Mouse (Mus musculus) cerebellum, adult 8-10 months (tissue): Measurements from ENCODE around the gene Mymx.

ENCODE experiments used
- DNase-seq: peaks from one replicate; pipeline ENCODE4 v3.0.0; 2022

Mymx gene

DNA sequence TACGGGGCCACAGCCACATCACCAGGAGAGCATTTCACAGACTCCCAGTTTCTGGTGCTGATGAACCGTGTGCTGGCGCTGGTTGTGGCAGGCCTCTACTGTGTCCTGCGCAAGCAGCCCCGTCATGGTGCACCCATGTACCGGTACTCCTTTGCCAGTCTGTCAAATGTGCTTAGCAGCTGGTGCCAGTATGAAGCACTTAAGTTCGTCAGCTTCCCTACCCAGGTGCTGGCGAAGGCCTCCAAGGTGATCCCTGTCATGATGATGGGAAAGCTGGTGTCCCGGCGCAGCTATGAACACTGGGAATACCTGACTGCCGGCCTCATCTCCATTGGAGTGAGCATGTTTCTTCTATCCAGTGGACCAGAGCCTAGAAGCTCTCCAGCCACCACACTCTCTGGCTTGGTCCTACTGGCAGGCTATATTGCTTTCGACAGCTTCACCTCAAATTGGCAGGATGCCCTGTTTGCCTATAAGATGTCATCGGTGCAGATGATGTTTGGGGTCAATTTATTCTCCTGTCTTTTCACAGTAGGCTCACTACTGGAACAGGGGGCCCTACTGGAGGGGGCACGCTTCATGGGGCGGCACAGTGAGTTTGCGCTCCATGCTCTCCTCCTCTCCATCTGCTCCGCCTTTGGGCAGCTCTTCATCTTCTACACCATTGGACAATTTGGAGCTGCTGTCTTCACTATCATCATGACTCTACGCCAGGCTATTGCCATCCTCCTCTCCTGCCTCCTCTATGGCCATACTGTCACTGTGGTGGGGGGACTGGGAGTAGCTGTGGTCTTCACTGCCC is 35.3 kb downstream of the Mymx start:
- DNase-seq, result no peak

DNA sequence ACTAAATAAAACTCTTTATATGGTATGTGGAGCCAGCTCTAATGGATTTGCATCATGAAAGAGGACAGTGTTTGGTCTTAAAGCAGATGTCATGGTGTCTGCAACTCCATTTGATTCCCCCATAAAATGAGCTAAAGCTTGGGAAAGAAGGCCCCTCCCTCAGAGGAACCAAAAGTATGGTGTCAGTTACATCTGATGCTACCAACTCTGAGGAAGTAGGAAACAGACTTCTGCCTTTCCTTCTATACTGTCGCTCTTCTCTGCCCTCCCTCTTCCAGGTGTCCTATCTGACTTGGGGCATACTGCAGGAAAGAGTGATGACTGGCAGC is 35.9 kb downstream of the Mymx start:
- no peak for DNase-seq

DNA sequence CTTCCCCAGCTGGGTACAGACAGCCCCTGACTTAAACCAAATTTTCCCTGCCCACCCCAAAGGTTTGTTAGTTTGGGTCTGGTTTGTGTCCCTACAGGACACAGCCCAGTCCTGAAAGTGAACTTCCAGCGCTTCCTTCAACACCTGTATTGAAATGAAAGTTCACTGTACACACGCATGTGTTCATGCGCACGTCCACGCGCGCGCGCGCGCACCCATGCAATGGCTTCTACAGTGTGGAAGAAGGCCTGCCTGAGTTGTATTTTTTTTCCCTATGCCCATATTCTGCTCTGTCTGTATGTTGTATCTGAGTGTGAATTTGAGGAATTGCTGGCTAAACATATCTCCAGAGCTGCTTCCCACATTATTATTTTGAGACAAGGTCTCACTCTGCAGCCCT is 36.8 kb downstream of the Mymx start:
- DNase-seq, result no peak

DNA sequence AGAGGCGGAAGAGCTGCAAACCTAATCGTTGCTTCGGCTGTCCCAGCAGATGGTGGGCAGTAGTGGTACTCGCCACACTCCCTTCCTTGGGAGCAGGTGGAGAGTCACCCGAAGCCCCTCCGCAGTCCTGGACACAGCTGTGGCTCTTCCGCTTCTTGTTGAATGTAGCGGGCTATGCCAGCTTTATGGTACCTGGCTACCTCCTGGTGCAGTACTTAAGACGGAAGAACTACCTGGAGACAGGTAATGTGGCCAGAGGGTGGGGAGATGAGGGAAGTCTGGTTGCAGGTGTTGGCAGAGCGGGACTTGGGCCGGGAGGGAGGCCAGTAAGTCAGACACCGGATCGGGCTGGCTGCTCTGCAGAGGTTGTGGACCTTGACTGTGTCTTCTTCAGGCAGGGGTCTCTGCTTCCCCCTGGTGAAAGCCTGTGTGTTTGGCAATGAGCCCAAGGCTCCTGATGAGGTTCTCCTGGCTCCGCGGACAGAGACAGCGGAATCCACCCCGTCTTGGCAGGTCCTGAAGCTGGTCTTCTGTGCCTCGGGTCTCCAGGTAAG is 37.3 kb downstream of the Mymx start:
- no peak for DNase-seq

DNA sequence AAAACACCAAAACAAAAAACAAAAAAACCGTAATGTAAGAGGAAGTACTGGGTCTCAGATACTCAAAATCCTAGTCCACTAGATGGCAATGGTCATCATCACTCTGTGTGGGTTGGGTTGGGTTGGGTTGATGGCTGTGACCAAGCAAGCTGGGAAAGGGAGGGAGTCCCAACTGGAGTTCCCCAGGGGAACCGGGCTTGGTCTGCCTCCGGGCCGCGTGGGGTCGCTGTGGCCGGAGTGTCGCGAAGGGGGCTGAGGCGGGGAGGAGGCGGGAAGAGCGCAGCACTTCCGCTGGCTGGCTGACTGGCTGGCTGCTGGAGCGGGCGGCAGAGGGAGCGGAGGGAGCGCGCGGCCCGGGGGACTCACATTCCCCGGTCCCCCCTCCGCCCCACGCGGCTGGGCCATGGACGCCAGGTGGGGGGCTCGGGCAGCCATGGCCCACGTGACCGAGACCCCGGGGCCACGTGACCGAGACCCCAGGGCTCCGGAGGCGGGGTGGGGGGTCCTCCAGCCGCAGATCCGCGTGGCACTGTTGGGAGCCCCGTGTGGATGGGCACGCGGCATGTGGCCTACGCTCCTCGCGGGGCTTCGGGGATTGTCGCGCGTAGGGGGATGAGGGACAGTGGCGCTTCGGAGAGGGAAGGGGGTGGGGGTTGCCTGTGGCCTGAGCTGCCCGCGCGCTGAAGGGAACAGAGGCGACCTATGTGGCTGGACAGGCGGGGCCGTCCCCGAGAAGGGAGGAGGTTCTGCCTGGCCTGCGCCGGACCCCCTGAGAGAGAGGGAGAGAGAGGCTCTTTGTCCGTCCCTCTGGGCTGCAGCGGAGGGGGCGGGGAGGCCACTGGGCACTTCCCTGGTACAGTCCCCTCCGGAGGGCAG is 38.0 kb downstream of the Mymx start, which contains the start of gene Slc35b2:
TSS of gene Slc35b2 (plus strand) at position 220 of the 876 bp plus-strand sequence.
- peak; percentile 91 for DNase-seq

DNA sequence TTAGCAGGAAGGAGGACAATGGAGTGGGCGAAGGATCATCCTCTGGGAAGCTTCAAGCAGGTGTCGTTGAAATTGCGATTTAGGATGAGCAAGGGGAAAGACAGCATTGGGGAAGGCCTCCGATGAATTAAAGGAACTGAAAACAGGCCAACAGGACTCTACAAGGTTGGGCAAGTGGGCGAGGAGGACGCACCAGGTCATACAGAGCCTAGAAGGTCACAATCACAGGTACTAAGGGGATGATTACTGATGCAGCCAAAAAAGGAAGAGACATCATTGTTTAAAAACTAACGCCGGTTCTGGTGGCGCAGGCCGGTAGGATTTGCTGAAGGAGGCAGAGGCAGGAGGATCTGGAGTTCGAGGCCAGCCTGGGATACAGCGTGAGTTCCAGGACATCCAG is 38.7 kb downstream of the Mymx start:
- DNase-seq, result no peak

DNA sequence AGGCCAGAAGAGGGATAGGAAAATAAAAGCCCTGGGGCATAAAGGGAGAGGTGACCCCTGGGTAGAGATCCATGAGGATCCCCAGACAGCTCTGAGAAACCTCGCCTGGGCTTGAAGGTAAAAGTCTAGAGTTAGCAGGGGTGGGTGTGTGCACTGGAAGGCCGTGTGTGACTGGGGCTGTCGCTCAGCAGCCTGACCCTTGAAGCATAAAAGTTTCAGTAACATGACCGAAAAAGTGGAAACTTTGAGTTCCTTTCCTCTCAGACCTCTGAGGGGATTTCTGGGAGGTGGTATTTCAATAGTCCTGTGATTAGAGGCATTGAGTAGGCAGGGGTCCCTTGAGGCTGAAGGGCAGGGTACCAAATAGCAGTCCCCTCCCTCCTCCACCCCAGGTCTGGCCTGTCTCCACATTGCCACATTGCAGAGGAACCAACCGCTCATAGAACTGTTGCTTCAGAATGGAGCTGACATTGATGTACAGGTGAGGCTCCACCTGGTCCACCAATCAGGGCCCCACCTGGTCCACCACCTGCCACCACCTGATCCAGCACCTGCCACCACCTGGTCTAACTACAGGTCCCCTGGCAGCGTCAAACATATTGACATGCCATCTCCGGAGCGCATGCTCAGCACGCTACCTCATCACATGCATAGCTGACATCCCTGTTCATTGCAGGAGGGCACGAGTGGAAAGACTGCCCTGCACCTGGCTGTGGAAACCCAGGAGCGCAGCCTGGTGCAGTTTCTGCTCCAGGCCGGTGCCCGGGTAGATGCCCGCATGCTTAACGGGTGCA is 42.0 kb downstream of the Mymx start:
- DNase-seq, result peak; percentile 57

DNA sequence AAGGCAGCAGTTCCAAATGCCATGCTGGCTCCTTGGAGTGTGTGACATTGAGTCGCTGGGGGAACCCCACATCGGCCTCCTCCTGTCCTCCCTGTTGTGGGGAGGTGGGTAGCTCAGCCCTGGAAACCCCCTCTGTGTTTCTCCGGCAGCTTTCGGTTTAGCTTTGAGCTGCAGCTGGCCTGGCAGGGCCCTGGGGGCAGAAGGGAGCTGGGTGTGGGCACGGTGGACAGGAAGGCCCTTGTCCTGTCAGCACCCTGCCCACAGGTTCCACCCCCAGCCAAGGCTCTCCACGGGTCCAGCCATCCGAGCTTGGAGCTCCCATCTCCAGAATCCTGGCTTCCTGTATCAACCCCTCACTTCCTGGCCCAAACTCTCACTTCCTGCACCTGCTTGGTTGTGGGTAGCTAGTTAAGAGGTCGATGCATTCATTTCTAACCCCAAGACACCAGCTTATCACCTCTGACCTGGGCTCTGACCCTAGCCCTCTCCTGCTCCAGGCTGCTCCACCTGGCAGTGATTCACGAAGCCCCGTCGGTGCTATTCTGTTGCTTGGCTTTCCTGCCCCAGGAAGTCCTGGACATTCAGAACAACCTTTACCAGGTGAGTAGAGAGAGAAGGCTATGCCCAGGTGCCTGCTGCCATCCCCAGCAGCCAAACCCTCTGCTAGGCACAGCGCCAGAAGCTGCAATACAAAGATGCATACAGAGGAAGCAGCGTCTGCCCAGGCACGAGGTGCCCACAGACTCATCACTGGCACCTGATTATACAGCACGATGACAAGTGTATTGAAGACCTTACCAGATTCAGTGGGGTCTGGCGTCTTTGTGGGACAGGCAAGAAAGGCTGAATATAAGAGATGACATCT is 43.7 kb downstream of the Mymx start:
- DNase-seq, result no peak

DNA sequence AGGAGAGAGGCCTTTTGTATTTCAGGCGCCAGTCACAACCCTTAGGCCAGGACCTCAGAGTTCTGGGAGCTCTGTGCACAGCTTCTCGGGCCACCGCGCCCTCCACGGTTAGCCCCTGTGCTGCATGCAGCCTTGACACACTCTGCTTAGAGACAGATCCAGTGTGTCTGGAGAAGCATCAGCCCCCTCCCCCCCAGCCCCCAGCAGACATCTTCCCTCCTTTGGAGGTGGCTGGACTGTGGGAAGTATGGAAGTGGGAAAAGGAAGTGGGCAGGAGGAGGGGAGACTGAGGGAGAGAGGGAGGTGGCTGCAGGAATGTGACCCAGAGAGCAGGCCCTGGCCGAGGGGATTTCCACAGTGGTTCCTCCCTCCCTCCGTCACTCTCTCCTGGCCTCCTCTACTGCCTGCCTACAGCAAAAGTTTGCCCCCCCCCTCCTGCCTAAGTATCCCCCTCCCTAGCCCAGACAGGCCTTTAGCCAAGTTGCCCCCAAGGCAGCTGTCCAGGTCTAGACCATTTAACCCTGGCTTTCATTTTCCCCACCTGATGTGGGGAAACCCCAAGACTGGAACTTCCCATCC is 44.6 kb downstream of the Mymx start:
- no peak for DNase-seq

DNA sequence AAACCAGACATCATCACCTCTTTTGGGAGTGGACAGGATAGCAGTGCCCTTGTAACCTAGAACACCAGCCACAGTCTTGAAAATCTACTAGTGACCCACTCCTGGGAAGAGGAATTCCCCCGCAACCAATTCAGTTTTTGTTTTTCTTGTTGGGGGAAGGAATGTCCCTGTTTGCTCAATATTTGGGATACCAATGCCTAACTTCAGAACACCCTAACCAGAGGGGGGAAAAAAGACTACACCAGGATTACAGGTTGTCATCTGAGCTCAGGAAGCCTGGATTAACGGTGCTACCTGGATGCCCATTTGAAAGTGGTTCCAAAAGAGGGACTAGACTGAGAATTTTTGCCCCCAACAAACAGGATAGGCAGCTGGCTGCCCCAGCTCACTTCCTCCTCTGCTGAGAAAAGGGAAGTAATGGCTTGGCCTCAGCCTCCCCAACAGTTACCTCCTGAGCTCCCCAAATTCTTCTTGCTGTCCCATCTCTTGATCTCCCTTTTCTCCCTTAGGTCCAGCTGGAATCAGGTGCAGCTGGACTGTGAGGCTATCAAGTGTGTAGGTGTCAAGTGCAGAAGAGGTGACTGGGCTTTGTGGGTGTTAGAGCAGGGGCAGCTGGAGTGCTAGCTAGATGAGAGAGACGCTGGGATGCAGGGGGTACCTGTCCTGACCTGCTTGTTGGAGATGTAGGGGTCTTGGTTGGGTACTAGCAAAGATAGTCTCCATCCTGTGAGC is 45.2 kb downstream of the Mymx start:
- no peak for DNase-seq

DNA sequence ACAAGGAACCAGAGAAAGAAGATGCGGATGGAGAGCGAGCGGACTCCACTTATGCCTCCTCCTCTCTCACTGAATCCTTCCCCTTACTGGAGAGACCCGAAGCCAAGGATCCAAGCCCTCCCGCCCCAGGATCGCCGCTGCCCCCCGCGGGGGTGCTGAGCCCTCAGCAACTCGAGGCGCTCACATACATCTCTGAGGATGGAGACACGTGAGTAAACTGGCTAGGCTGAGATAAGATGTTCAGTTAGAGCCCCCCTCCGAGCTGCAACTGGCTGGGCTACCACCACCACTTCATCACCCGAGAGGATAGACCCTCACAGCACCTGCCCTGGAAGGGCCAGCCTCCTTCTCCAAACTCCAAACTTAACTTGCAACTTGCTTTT is 45.8 kb downstream of the Mymx start:
- DNase-seq, result no peak

DNA sequence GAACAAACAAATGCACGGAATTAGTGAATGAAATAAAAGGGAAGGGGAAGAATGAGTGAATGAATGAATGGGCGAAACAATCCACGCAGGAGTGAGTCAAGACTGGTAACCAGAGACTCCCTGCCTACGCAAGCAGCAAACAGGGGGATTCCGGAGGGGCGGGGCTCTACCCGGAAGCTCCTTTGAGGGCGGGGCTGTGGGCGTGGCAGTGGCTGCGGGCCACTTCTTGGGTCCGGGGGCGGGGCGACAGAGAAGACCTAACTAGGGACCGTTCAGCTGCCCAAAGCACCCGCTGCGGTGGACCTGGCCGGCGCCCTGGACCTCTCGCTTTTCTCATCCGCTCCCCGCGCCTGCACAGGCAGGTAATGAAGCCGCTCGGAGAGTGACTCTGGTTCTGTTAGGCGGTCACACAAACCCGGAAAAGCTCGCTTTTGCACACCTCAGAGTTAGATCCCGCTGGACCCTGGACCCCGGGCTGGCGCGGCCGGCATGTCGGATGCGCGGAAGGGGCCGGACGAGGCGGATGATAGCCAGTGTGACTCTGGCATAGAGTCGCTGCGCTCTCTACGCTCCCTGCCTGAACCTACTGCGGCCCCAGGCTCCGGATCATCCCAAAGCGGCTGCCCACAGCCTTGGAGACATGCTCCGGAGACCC is 46.3 kb downstream of the Mymx start, which contains the start of gene Nfkbie:
TSS of gene Nfkbie (plus strand) at position 252 of the 655 bp plus-strand sequence.
- peak; percentile 93 for DNase-seq

DNA sequence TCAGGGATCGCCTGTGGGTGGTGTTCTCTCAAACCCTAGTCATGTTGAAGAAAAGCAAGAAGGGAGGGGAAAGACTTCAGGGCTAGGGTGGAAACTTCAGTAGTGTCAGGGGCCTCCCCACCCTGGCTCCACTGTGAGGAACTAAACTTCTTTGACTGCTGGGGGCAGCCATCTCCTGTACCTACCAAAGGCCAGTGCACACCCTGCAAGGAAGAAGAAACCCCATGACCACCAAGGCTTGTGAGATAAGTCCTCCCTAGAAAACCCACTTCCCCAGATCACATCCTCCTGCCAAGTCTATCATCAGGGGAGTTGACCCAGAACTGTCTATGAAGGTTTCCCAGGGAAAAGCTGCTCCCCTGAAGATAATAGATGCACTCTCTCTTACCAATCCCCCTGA is 47.5 kb downstream of the Mymx start:
- DNase-seq, result no peak

DNA sequence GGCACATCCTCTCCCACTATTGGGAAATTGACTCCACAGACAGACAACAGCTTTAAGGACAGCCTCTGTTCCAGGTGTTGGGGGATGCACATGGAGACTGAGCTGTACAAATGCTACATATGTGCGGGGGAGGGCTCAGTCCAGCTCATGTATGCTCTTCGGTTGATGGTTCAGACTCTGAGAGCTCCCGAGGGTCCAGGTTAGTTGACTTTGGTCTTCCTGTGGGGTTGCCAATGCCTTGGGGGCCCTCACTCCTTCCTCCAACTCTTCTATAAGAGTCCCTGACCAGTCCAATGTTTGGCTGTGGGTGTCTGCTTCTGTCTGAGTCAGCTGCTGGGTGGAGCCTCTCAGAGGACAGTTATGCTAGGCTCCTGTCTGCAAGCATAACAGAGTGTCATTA is 48.8 kb downstream of the Mymx start:
- DNase-seq, result no peak

DNA sequence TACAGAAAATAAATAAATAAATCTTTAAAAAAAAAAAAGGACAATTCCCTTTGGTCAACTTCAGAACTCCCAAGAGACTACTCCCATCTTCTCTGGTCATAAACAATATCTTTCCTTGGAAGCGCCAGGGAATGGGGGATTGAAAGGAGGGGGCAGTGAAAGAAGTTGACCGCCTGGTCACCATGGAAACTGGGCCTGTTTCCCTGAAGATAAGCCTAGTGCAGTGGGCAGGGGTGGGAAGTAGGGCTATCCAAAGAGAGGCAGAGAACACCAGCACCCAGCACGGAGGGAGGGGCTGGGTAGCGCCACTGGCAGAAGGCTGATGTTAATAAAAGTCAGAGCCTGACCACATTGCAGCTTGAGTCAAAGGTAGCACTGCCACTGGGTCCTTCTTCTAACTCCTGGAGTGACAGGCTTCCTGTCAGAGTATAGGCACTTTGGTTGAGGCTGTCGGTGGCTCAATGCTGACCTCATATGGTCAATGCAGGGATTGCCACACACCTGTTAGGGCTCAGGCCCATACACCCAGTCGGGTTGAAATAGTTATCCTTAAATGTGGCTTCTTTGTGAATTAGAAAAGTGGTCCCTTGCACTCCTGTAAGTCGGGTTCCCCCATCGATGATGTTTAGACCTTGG is 50.0 kb downstream of the Mymx start:
- peak; percentile 89 for DNase-seq

DNA sequence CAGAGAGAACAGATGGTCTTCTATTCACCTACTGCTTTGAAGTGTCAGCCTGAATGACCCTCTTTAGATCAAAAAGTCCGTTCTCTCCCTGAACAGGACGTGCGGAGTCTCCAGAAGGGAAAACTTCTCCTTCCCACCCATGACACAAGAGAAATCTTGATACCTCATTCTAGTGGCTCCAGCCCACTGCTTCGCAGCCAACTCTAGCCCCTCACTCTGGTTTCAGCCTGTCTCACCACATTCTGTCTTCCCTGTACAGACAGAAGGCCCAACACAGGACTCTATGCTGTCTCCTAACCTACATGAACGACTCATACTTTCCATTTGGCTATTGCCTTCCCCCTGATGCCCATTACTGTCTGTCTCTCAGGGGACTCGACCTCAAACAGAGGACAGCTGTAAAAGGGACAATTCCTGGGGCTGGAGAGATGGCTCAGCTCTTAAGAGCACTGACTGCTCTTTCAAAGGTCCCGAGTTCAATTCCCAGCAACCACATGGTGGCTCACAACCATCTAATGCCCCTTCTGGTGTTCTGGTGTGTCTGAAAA is 50.6 kb downstream of the Mymx start:
- no peak for DNase-seq
